Mouse (Mus musculus): ENCODE data around the gene Dnaja3. TPM values are rescaled to one million over a fixed set of nuclear protein-coding genes. Genes with fewer than 3 reads are reported as not detected.

Gene Dnaja3
- polyA plus RNA-seq, 1 experiment = 72.9 TPM

GRCm38 (mm10) chr16:4607818-4608531, 31.8 kb upstream of the Dnaja3 start:
- Histone ChIP-seq H3K27me3 (replicated peaks; ENCODE audit: control insufficient read depth, insufficient read depth, low read length) (no peaks in the 10 kb centered on the region), H3K27ac (ENCODE audit: insufficient read depth, low read depth, low read length) (peak overlapping the region; percentile 13), H3K36me3 (ENCODE audit: control insufficient read depth, insufficient read depth, low read length) (no peaks in the 10 kb centered on the region; the same call in 1 of the 2 replicates), H3K4me1 (ENCODE audit: control insufficient read depth, insufficient read depth, low read length) (peaks cover 48% of the 10 kb centered on the region), H3K4me3 (ENCODE audit: insufficient read depth, low read depth, low read length) (no peak overlapping the region)
- peak; percentile 92 for DNase-seq
- 33% methylated on average over 9 of the region's 9 CpGs for WGBS
- TF ChIP-seq POLR2A (IDR thresholded peaks at IDR 0.05; ENCODE audit: low read depth, low read length) (no peak), CTCF (conservative IDR thresholded peaks at IDR 0.05; ENCODE audit: insufficient read depth, insufficient read length, low read depth, low read length) (peak; percentile 98)

GRCm38 (mm10) chr16:4608532-4609059, 31.2 kb upstream of the Dnaja3 start:
- peak overlapping the region; percentile 11; the same call in 1 of the 2 replicates for H3K27ac ChIP-seq (ENCODE audit: insufficient read depth, low read depth, low read length)
- DNase-seq = no peak

GRCm38 (mm10) chr16:4611193-4611592, 28.6 kb upstream of the Dnaja3 start:
- Histone ChIP-seq H3K4me3 (ENCODE audit: insufficient read depth, low read depth, low read length) (no peak overlapping the region), H3K4me1 (ENCODE audit: control insufficient read depth, insufficient read depth, low read length) (peaks cover 48% of the 10 kb centered on the region), H3K27ac (ENCODE audit: insufficient read depth, low read depth, low read length) (no peak overlapping the region), H3K36me3 (ENCODE audit: control insufficient read depth, insufficient read depth, low read length) (peaks cover 3% of the 10 kb centered on the region; the same call in 1 of the 2 replicates), H3K27me3 (replicated peaks; ENCODE audit: control insufficient read depth, insufficient read depth, low read length) (no peaks in the 10 kb centered on the region)
- TF ChIP-seq POLR2A (IDR thresholded peaks at IDR 0.05; ENCODE audit: low read depth, low read length) = no peak
- WGBS = 78% methylated on average over 5 of the region's 5 CpGs
- DNase-seq = no peak

More at GRCm38 (mm10) chr16:4608532-4609059, 31.2 kb upstream of the Dnaja3 start:
- peaks cover 49% of the 10 kb centered on the region for H3K4me1 ChIP-seq (ENCODE audit: control insufficient read depth, insufficient read depth, low read length)
- H3K27me3 ChIP-seq (replicated peaks; ENCODE audit: control insufficient read depth, insufficient read depth, low read length) = no peaks in the 10 kb centered on the region
- no peak overlapping the region for H3K4me3 ChIP-seq (ENCODE audit: insufficient read depth, low read depth, low read length)
- H3K36me3 ChIP-seq (ENCODE audit: control insufficient read depth, insufficient read depth, low read length) = peaks cover 2% of the 10 kb centered on the region; the same call in 1 of the 2 replicates
- WGBS = 51% methylated on average over 19 of the region's 19 CpGs
- TF ChIP-seq POLR2A (IDR thresholded peaks at IDR 0.05; ENCODE audit: low read depth, low read length) (no peak), CTCF (conservative IDR thresholded peaks at IDR 0.05; ENCODE audit: insufficient read depth, insufficient read length, low read depth, low read length) (no peak)

- DNase-seq = no peak
- H3K36me3 ChIP-seq (ENCODE audit: control insufficient read depth, insufficient read depth, low read length) = peaks cover 3% of the 10 kb centered on the region; the same call in 1 of the 2 replicates
- no peak overlapping the region for H3K4me3 ChIP-seq (ENCODE audit: insufficient read depth, low read depth, low read length)
- TF ChIP-seq CTCF (conservative IDR thresholded peaks at IDR 0.05; ENCODE audit: insufficient read depth, insufficient read length, low read depth, low read length) (no peak; the same call in 1 of the 2 replicates), POLR2A (IDR thresholded peaks at IDR 0.05; ENCODE audit: low read depth, low read length) (no peak)
- H3K27me3 ChIP-seq (replicated peaks; ENCODE audit: control insufficient read depth, insufficient read depth, low read length) = no peaks in the 10 kb centered on the region
- WGBS = 77% methylated on average over 7 of the region's 7 CpGs
- H3K4me1 ChIP-seq (ENCODE audit: control insufficient read depth, insufficient read depth, low read length) = peaks cover 47% of the 10 kb centered on the region
- H3K27ac ChIP-seq (ENCODE audit: insufficient read depth, low read depth, low read length) = no peak overlapping the region
Observed at GRCm38 (mm10) chr16:4611676-4612075, 28.1 kb upstream of the Dnaja3 start.

- no peak for TF ChIP-seq POLR2A (IDR thresholded peaks at IDR 0.05; ENCODE audit: low read depth, low read length)
- no peak for TF ChIP-seq CTCF (conservative IDR thresholded peaks at IDR 0.05; ENCODE audit: insufficient read depth, insufficient read length, low read depth, low read length)
Observed at GRCm38 (mm10) chr16:4613736-4614135, 26.1 kb upstream of the Dnaja3 start.

GRCm38 (mm10) chr16:4614639-4615038, 25.1 kb upstream of the Dnaja3 start:
- peaks cover 3% of the 10 kb centered on the region; the same call in 1 of the 2 replicates for H3K36me3 ChIP-seq (ENCODE audit: control insufficient read depth, insufficient read depth, low read length)
- peaks cover 37% of the 10 kb centered on the region for H3K4me1 ChIP-seq (ENCODE audit: control insufficient read depth, insufficient read depth, low read length)
- H3K4me3 ChIP-seq (ENCODE audit: insufficient read depth, low read depth, low read length) = no peak overlapping the region
- 47% methylated on average over 3 of the region's 3 CpGs for WGBS
- H3K27ac ChIP-seq (ENCODE audit: insufficient read depth, low read depth, low read length) = peak overlapping the region; percentile 71
- DNase-seq = peak; percentile 93
- TF ChIP-seq CTCF (conservative IDR thresholded peaks at IDR 0.05; ENCODE audit: insufficient read depth, insufficient read length, low read depth, low read length) (no peak; the same call in 1 of the 2 replicates), POLR2A (IDR thresholded peaks at IDR 0.05; ENCODE audit: low read depth, low read length) (no peak)
- no peaks in the 10 kb centered on the region for H3K27me3 ChIP-seq (replicated peaks; ENCODE audit: control insufficient read depth, insufficient read depth, low read length)

More at GRCm38 (mm10) chr16:4613736-4614135, 26.1 kb upstream of the Dnaja3 start:
- H3K27me3 ChIP-seq (replicated peaks; ENCODE audit: control insufficient read depth, insufficient read depth, low read length) = no peaks in the 10 kb centered on the region
- DNase-seq = no peak
- H3K36me3 ChIP-seq (ENCODE audit: control insufficient read depth, insufficient read depth, low read length) = peaks cover 3% of the 10 kb centered on the region; the same call in 1 of the 2 replicates
- WGBS = 54% methylated on average over 9 of the region's 9 CpGs
- no peak overlapping the region for H3K4me3 ChIP-seq (ENCODE audit: insufficient read depth, low read depth, low read length)
- H3K4me1 ChIP-seq (ENCODE audit: control insufficient read depth, insufficient read depth, low read length) = peaks cover 37% of the 10 kb centered on the region
- H3K27ac ChIP-seq (ENCODE audit: insufficient read depth, low read depth, low read length) = peak overlapping the region; percentile 71

GRCm38 (mm10) chr16:4615297-4615696, 24.5 kb upstream of the Dnaja3 start:
- peaks cover 3% of the 10 kb centered on the region; the same call in 1 of the 2 replicates for H3K36me3 ChIP-seq (ENCODE audit: control insufficient read depth, insufficient read depth, low read length)
- 48% methylated on average over 1 of the region's 1 CpGs for WGBS
- TF ChIP-seq POLR2A (IDR thresholded peaks at IDR 0.05; ENCODE audit: low read depth, low read length) = no peak
- no peak for TF ChIP-seq CTCF (conservative IDR thresholded peaks at IDR 0.05; ENCODE audit: insufficient read depth, insufficient read length, low read depth, low read length)

More at GRCm38 (mm10) chr16:4615297-4615696, 24.5 kb upstream of the Dnaja3 start:
- Histone ChIP-seq H3K4me1 (ENCODE audit: control insufficient read depth, insufficient read depth, low read length) (peaks cover 37% of the 10 kb centered on the region), H3K4me3 (ENCODE audit: insufficient read depth, low read depth, low read length) (no peak overlapping the region), H3K27ac (ENCODE audit: insufficient read depth, low read depth, low read length) (peak overlapping the region; percentile 54), H3K27me3 (replicated peaks; ENCODE audit: control insufficient read depth, insufficient read depth, low read length) (no peaks in the 10 kb centered on the region)
- DNase-seq = peak; percentile 10

Data from kidney, adult 2 months (tissue).